Mouse (Mus musculus) spleen, adult 2 months (tissue): ENCODE results near the gene Coro7. TPM values are rescaled to one million over a fixed set of nuclear protein-coding genes. Genes with fewer than 3 reads are reported as not detected.
"Not testable (repeated sequence)": the region's sequence is repeated elsewhere in the genome, so short reads cannot be mapped to it uniquely, and the experiment has no call there.

Source experiments
- DNase-seq, 2 experiments: peaks; one replicate each; pipeline versions ENCODE4 v3.0.0 to v3.0.0-alpha.2; 2012 to 2021; ENCODE audit warnings: low spot score in 2 of 2, low read depth in 1 of 2
- H3K27ac ChIP-seq: fragments of 200-500 bp; 2 replicates; pipeline ENCODE4 v1.5.1; 2012; ENCODE audit warnings: low read length, inconsistent platforms; ENCODE audit not compliant: insufficient read depth
- H3K27me3 ChIP-seq: fragments of 200-500 bp; 2 replicates; pipeline ENCODE4 v1.6.1; 2012; ENCODE audit warnings: mild to moderate bottlenecking, moderate library complexity, low read length, inconsistent platforms; ENCODE audit not compliant: control insufficient read depth, insufficient read depth
- H3K36me3 ChIP-seq: fragments of 200-500 bp; 2 replicates; pipeline ENCODE4 v1.6.1; 2012; ENCODE audit warnings: mild to moderate bottlenecking, low read length, inconsistent platforms; ENCODE audit not compliant: control insufficient read depth, insufficient read depth
- H3K4me1 ChIP-seq: fragments of 200-500 bp; 2 replicates; pipeline ENCODE4 v1.6.1; 2011; ENCODE audit warnings: inconsistent platforms; ENCODE audit not compliant: control insufficient read depth, insufficient read depth, insufficient read length
- H3K4me3 ChIP-seq: fragments of 200-500 bp; 2 replicates; pipeline ENCODE4 v1.5.1; 2011; ENCODE audit warnings: mild to moderate bottlenecking, inconsistent platforms; ENCODE audit not compliant: insufficient read depth, insufficient read length; ENCODE audit errors: extremely low read depth
- CTCF ChIP-seq: fragments of 200-500 bp; IDR thresholded peaks from 2 replicates; pipeline ENCODE4 v1.5.1; 2011; ENCODE audit warnings: mild to moderate bottlenecking, inconsistent platforms; ENCODE audit not compliant: insufficient read depth, insufficient read length, insufficient replicate concordance; ENCODE audit errors: extremely low read depth
- POLR2A ChIP-seq: fragments of 200-500 bp; IDR thresholded peaks from 2 replicates; pipeline ENCODE4 v1.6.1; 2011; ENCODE audit warnings: low read depth, low read length, inconsistent platforms
- WGBS: fragments of 180-500 bp; shearing (Covaris S2); methylation state at CpG from one replicate; pipeline ENCODE4 v1.1.7; 2018; 5-methylcytosine and 5-hydroxymethylcytosine counted together
- polyA plus RNA-seq: library from polyadenylated mRNA; depleted of rRNA; stranded (reverse); fragments of >200 nt; gene quantifications from 2 replicates; pipeline ENCODE4 v1.2.3, GENCODE M21; 2012

Gene Coro7
- polyA plus RNA-seq, 1 experiment: 150 TPM

DNA sequence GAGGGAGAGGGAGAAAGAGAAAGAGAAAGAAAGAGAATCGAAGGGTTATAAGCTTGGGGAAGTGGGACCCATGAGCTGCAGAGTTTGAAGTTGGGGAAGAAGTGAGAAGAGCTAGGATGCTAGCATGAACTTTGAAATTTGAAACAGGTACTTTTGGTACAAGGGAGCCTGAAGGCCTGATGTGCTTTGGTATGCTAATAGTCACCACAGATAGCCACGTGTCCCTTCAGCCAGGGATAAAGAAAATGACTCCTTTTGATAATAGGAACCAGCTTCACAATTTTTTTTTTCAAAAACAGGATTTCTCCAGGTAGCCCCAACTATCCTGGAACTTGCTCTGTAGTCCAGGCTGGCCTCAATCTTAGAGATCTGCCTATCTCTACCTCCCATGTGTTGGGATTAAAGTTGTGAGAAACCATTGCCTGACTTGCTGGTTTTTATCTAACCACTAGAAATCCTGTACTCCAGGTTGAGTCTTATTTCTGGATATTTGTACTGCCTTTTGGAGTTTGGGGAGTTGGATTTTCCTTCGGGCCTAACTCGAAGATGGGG is 3.1 kb upstream of the Coro7 start:
- Histone ChIP-seq H3K4me3 (no peak overlapping the region), H3K27ac (no peak overlapping the region), H3K36me3 (peaks cover 2% of the 10 kb centered on the region), H3K4me1 (peaks cover 7% of the 10 kb centered on the region), H3K27me3 (no peaks in the 10 kb centered on the region)
- no peak for DNase-seq
- TF ChIP-seq POLR2A (no peak), CTCF (no peak)
- 69% methylated on average over 4 of the region's 4 CpGs for WGBS

DNA sequence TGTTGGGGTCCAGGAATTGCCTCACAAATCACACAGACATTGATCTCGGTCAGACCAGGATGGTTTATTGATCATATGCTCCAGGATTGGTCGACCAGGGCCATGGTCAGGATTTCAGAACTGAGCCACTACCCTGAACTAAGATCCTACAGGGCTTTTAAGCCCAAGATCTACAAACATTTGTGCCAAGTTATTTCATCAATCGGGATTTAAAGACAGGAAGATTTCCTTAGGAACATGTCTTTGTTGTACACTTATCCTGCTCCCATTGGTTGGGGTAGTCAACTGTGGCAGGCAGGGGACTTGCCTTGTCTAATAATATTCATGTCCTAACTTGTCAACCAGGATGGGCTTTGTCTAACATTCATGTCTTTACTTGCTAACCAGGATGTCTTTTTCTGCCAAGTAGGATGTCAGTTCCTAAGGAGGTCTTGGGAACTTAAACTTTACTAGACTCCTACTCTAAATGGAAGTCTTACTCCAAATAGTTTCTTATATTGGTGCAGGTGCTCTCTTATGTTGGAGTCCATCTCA is 1.4 kb upstream of the Coro7 start:
- not testable (repeated sequence) for H3K27me3 ChIP-seq, H3K36me3 ChIP-seq, H3K27ac ChIP-seq, DNase-seq, H3K4me3 ChIP-seq
- peaks cover 14% of the 10 kb centered on the region for H3K4me1 ChIP-seq
- 89% methylated on average over 3 of the region's 3 CpGs for WGBS

DNA sequence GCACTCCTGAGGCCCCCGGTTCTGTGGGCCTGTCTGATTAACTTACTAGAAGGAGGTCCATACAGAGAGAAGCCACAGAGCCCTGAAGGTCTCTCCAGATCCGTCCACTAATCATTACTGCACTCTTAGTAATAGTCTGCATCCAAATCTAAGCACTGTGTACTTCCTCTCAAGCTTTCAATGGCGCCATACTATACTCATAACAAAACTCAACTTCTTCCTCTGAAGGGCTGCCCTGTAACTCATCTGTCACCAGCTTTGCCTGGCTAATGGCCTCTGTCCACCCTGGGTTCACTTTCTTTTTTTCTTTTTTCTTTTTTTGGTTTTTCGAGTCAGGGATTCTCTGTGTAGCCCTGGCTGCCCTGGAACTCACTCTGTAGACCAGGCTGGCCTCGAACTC is 1.5 kb downstream of the Coro7 start:
- Histone ChIP-seq H3K27me3 (no peaks in the 10 kb centered on the region), H3K4me1 (peaks cover 32% of the 10 kb centered on the region; the same call in 1 of the 2 replicates), H3K4me3 (peak overlapping the region; percentile 79; the same call in 1 of the 2 replicates), H3K27ac (peak overlapping the region; percentile 74), H3K36me3 (peaks cover 8% of the 10 kb centered on the region)
- DNase-seq: no peak
- TF ChIP-seq POLR2A (no peak), CTCF (no peak)
- 25% methylated on average over 5 of the region's 5 CpGs for WGBS

DNA sequence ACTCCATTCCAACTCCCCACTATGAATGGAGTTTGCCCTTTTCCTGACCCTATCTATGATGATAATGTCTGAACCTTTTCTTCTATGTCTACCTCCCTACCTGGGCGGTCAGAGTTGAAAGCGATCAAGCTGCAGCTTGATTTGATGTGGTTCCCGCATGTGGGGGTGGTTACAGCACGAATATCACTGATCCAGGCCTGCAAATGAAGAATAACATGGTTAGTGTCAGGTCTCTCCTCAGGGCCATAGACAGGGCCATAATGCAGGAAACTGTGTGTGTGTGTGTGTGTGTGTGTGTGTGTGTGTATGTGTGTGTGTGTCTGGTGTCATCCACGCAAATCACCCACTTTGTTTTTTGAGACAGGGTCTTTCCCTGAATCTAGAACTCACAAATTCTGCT is 2.7 kb downstream of the Coro7 start:
- Histone ChIP-seq H3K36me3 (peaks cover 8% of the 10 kb centered on the region), H3K4me3 (no peak overlapping the region), H3K27ac (no peak overlapping the region), H3K4me1 (peaks cover 32% of the 10 kb centered on the region; the same call in 1 of the 2 replicates), H3K27me3 (no peaks in the 10 kb centered on the region)
- WGBS: 78% methylated on average over 5 of the region's 5 CpGs
- no peak for TF ChIP-seq CTCF
- no peak for TF ChIP-seq POLR2A
- no peak for DNase-seq

DNA sequence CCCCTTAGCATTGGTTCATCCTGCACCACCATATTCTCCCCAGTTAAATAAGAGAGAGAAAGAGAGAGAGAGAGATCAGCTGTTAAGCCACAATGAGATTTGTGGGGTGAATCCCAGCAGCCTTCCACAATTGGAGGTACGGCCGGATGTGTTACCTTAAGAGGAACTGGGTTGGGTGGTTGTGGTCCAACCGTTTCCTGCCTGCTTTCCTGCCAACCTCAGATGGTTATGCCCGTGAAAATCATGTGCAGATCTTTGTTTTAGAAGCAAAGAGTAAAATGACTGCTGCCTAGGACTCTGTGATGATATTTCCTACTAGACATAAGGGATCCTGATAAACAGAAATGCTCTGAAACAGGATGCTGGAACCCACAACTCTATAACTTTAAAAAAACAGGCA is 5.5 kb downstream of the Coro7 start:
- Histone ChIP-seq H3K4me1 (peaks cover 32% of the 10 kb centered on the region; the same call in 1 of the 2 replicates), H3K27ac (peak overlapping the region; percentile 73), H3K27me3 (no peaks in the 10 kb centered on the region), H3K36me3 (peaks cover 14% of the 10 kb centered on the region), H3K4me3 (no peak overlapping the region)
- no peak for TF ChIP-seq POLR2A
- TF ChIP-seq CTCF: no peak
- 8% methylated on average over 4 of the region's 4 CpGs for WGBS
- peak; percentile 61 to 69 for DNase-seq

DNA sequence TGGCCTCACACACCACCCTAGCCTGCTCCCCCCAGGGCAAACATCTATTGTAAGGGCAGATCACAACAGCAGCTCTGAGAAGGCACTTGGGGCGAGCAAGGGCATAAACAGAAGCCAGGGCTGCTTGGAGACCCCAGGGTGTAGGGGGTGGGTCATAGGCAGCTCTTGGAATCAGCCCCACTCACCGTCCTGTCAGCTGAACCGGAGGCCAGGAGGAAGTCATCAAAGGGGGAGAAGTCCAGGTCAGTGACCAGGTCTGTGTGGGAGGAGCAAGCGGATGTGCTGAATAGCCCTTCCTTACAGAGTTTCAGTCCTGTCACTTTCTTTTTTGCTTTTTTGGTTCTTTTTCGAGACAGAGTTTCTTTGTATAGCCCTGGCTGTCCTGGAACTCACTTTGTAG is 9.3 kb downstream of the Coro7 start:
- TF ChIP-seq CTCF: no peak
- H3K4me3 ChIP-seq: no peak overlapping the region
- DNase-seq: no peak
- H3K4me1 ChIP-seq: peaks cover 13% of the 10 kb centered on the region; the same call in 1 of the 2 replicates
- H3K36me3 ChIP-seq: peaks cover 24% of the 10 kb centered on the region
- H3K27ac ChIP-seq: no peak overlapping the region
- H3K27me3 ChIP-seq: no peaks in the 10 kb centered on the region
- WGBS: 92% methylated on average over 5 of the region's 5 CpGs

DNA sequence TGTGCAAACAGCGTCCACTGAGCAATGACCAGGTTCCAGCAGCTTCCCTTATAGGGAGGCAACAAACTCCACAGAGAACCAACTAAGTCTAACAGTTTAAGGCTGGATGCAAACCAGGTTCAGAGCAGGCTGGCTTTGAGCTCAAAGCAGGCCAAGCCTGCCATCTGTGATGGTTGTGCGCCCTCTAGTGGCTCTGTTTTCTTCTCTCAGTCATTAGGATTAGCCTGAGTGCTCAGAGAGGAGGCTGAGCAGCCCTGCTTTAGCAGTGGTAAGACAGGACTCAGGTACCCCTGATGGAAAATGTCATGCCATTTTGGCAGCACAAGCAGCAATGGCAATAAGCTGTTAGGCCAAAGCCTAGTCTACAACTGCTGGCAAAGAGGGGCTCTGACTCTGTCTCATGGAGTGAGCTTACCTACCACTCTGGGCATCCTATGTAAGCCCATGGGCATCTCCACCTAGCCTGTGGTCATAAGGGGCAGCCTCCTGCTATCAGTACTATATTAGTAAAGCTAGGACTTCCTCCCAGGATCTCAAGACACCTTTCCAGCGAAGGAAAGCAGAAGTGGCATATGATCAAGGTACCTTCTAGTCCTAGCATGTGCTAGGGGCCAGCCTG is 12.3 kb downstream of the Coro7 start:
- Histone ChIP-seq H3K4me1 (no peaks in the 10 kb centered on the region), H3K4me3 (no peak overlapping the region), H3K27ac (no peak overlapping the region), H3K36me3 (peaks cover 25% of the 10 kb centered on the region), H3K27me3 (no peaks in the 10 kb centered on the region)
- peak; percentile 58 to 83 for DNase-seq
- WGBS: 43% methylated on average over 3 of the region's 3 CpGs
- TF ChIP-seq POLR2A: no peak
- peak; percentile 88; the same call in 1 of the 2 replicates for TF ChIP-seq CTCF
